Mouse (Mus musculus) CH12.LX (cell line): Measurements from ENCODE around the gene Hist1h2ae. TPM values are rescaled to one million over a fixed set of nuclear protein-coding genes. Genes with fewer than 3 reads are reported as not detected.

Source experiments
- DNase-seq: peaks from one replicate; pipeline ENCODE4 v3.0.0-alpha.2; 2013; ENCODE audit errors: extremely low read depth
- H3K27ac ChIP-seq: 2 replicates; pipeline ENCODE4 v1.5.1; 2012; ENCODE audit warnings: low read depth, mild to moderate bottlenecking, control low read depth, moderate library complexity; ENCODE audit not compliant: insufficient read depth
- H3K27me3 ChIP-seq: replicated peaks from 2 replicates; pipeline ENCODE3; 2012; ENCODE audit warnings: inconsistent platforms
- H3K36me3 ChIP-seq, 2 experiments: replicated peaks in 1 of 2; 2 replicates each; pipeline versions ENCODE3 to v1.6.1; 2012; ENCODE audit warnings: inconsistent platforms in 1 of 2, low read length in 1 of 2, mild to moderate bottlenecking in 1 of 2, mixed read lengths in 1 of 2, moderate library complexity in 1 of 2; ENCODE audit not compliant: control insufficient read depth in 1 of 2, insufficient read depth in 1 of 2
- H3K4me1 ChIP-seq, 2 experiments: 2 replicates each; pipeline ENCODE4 v1.6.1; 2012; ENCODE audit warnings: inconsistent platforms in 1 of 2, moderate library complexity in 1 of 2; ENCODE audit not compliant: insufficient read depth in 2 of 2, control insufficient read depth in 1 of 2
- H3K4me2 ChIP-seq: 2 replicates; pipeline ENCODE4 v1.6.1; 2012; ENCODE audit warnings: low read depth, mild to moderate bottlenecking, control low read depth; ENCODE audit not compliant: poor library complexity, insufficient read depth, severe bottlenecking
- H3K4me3 ChIP-seq, 3 experiments: fragments of 150-350 bp in 1 of 3; sonication (generic) in 1 of 3; replicated peaks in 1 of 3; 2 replicates each; pipeline versions ENCODE3 to v1.5.1; 2011 to 2012; ENCODE audit warnings: low read depth in 2 of 3, low read length in 2 of 3, mild to moderate bottlenecking in 2 of 3, moderate library complexity in 2 of 3, control low read depth in 1 of 3, improper control_type of control experiment in 1 of 3, inconsistent platforms in 1 of 3, mixed read lengths in 1 of 3; ENCODE audit not compliant: poor library complexity in 1 of 3
- H3K79me2 ChIP-seq: replicated peaks from 2 replicates; pipeline ENCODE4 v1.6.1; 2012; ENCODE audit warnings: mild to moderate bottlenecking, moderate library complexity; ENCODE audit not compliant: control insufficient read depth, poor library complexity, insufficient read depth, severe bottlenecking; ENCODE audit errors: extremely low read depth
- H3K9ac ChIP-seq: 2 replicates; pipeline ENCODE4 v1.6.1; 2012; ENCODE audit warnings: low read depth, mild to moderate bottlenecking, control low read depth, moderate library complexity; ENCODE audit not compliant: insufficient read depth
- H3K9me3 ChIP-seq: replicated peaks from 2 replicates; pipeline ENCODE3; 2012; ENCODE audit warnings: low read length, inconsistent platforms, mixed read lengths
- CHD1 ChIP-seq: IDR thresholded peaks from 2 replicates; pipeline ENCODE4 v1.6.1; 2012; ENCODE audit warnings: low read depth, low read length, improper control_type of control experiment, inconsistent platforms
- CHD2 ChIP-seq: IDR thresholded peaks from 2 replicates; pipeline ENCODE4 v1.6.1; 2011; ENCODE audit warnings: low read length, improper control_type of control experiment
- ELF1 ChIP-seq: IDR thresholded peaks from 2 replicates; pipeline ENCODE4 v1.6.1; 2014; ENCODE audit warnings: low read depth, mild to moderate bottlenecking, inconsistent platforms, low read length, improper control_type of control experiment
- GABPA ChIP-seq: IDR thresholded peaks from 2 replicates; pipeline ENCODE4 v1.6.1; 2012; ENCODE audit warnings: low read depth, low read length, improper control_type of control experiment, inconsistent platforms; ENCODE audit not compliant: insufficient replicate concordance
- HCFC1 ChIP-seq: IDR thresholded peaks from 2 replicates; pipeline ENCODE4 v1.6.1; 2012; ENCODE audit warnings: low read depth, mild to moderate bottlenecking, inconsistent platforms, low read length, improper control_type of control experiment
- IRF4 ChIP-seq: IDR thresholded peaks from 2 replicates; pipeline ENCODE4 v1.6.1; 2014; ENCODE audit warnings: low read depth, mild to moderate bottlenecking, inconsistent platforms, low read length, improper control_type of control experiment
- JUN ChIP-seq: IDR thresholded peaks from 2 replicates; pipeline ENCODE4 v1.6.1; 2011; ENCODE audit warnings: low read depth, mild to moderate bottlenecking, low read length, improper control_type of control experiment, moderate library complexity; ENCODE audit not compliant: insufficient read depth
- JUND ChIP-seq: conservative IDR thresholded peaks from 2 replicates; pipeline ENCODE4 v1.6.1; 2011; ENCODE audit warnings: low read depth, low read length, improper control_type of control experiment
- MAFK ChIP-seq: IDR thresholded peaks from 2 replicates; pipeline ENCODE4 v1.6.1; 2011; ENCODE audit warnings: low read length, improper control_type of control experiment; ENCODE audit not compliant: insufficient replicate concordance
- MEF2A ChIP-seq: IDR thresholded peaks from 2 replicates; pipeline ENCODE4 v1.6.1; 2014; ENCODE audit warnings: low read depth, mild to moderate bottlenecking, inconsistent platforms, low read length, improper control_type of control experiment, borderline replicate concordance
- MYC ChIP-seq: IDR thresholded peaks from 2 replicates; pipeline ENCODE4 v1.6.1; 2011; ENCODE audit warnings: low read depth, mild to moderate bottlenecking, improper control_type of control experiment, low read length
- NELFE ChIP-seq: IDR thresholded peaks from 2 replicates; pipeline ENCODE4 v1.6.1; 2011; ENCODE audit warnings: low read depth, low read length, improper control_type of control experiment
- NRF1 ChIP-seq: IDR thresholded peaks from 2 replicates; pipeline ENCODE4 v1.6.1; 2014; ENCODE audit warnings: low read depth, mild to moderate bottlenecking, inconsistent platforms, low read length, improper control_type of control experiment, moderate library complexity
- PAX5 ChIP-seq: IDR thresholded peaks from 2 replicates; pipeline ENCODE4 v1.6.1; 2012; ENCODE audit warnings: low read length, inconsistent platforms, mixed read lengths
- POLR2A ChIP-seq: IDR thresholded peaks from 2 replicates; pipeline ENCODE4 v1.6.1; 2011; ENCODE audit warnings: low read depth, mild to moderate bottlenecking, improper control_type of control experiment, low read length
- POLR2AphosphoS2 ChIP-seq: IDR thresholded peaks from 2 replicates; pipeline ENCODE4 v1.6.1; 2011; ENCODE audit warnings: low read depth, low read length, improper control_type of control experiment
- SIN3A ChIP-seq: IDR thresholded peaks from 2 replicates; pipeline ENCODE4 v1.6.1; 2012; ENCODE audit warnings: low read length, improper control_type of control experiment, inconsistent platforms
- SMC3 ChIP-seq: IDR thresholded peaks from 2 replicates; pipeline ENCODE4 v1.6.1; 2011; ENCODE audit warnings: low read depth, low read length, improper control_type of control experiment
- USF2 ChIP-seq: conservative IDR thresholded peaks from 2 replicates; pipeline ENCODE4 v1.6.1; 2011; ENCODE audit warnings: low read depth, low read length, improper control_type of control experiment
- ZMIZ1 ChIP-seq: IDR thresholded peaks from 2 replicates; pipeline ENCODE4 v1.6.1; 2012; ENCODE audit warnings: low read depth, mild to moderate bottlenecking, inconsistent platforms, low read length, improper control_type of control experiment
- dilution Hi-C: fragments of 300-500 bp; cut with MboI; formaldehyde crosslinking; loops from 2 replicates; pipeline ENCODE4 v1.14.3; 2020; ENCODE audit warnings: low sequenced_read_pairs; ENCODE audit not compliant: extremely low pct_unique_long_range_greater_than_20kb, extremely low pct_ligation_motif_present
- in situ Hi-C: fragments of 300-500 bp; cut with MboI; formaldehyde crosslinking; loops from 3 replicates; pipeline ENCODE4 v1.14.3; 2019; ENCODE audit warnings: low sequenced_read_pairs, low pct_ligation_motif_present, low pct_unique_long_range_greater_than_20kb, mixed read lengths
- polyA plus RNA-seq: library from polyadenylated mRNA; unstranded; fragments of >175 nt; gene quantifications from 2 replicates; pipeline ENCODE4 v1.2.1, GENCODE M21; 2012; ENCODE audit warnings: low read depth; ENCODE audit not compliant: insufficient read length
- total RNA-seq, 2 experiments: library from RNA; depleted of rRNA; stranded (reverse); fragments of 300-350 nt in 1 of 2; fragments of >200 nt in 1 of 2; gene quantifications; 2 replicates each; pipeline ENCODE4 v1.2.3; 2012 to 2014

Gene Hist1h2ae
- total and polyA plus RNA-seq, 3 experiments = 3.5 to 648 (median 16.3) TPM

- peak overlapping the region; percentile 23 to 47 (median 45) for H3K4me3 ChIP-seq
- peak overlapping the region; percentile 94 for H3K27ac ChIP-seq
- no peaks in the 10 kb centered on the region for H3K9me3 ChIP-seq
- peak overlapping the region; percentile 96 for H3K4me2 ChIP-seq
- H3K27me3 ChIP-seq = no peaks in the 10 kb centered on the region
- dilution Hi-C loops = no loop called here
- in situ Hi-C loops = no loop called here
- H3K9ac ChIP-seq = peak overlapping the region; percentile 98
- TF ChIP-seq NELFE (peak; percentile 67), JUND (0 out of 2 replicates have a peak, but pooled peaks have one; percentile 26), POLR2A (peak; percentile 94), HCFC1 (peak; percentile 37), ZMIZ1 (peak; percentile 95), USF2 (no peak), NRF1 (peak; percentile 42), JUN (no peak), SMC3 (peak; percentile 18; the same call in 1 of the 2 replicates), POLR2AphosphoS2 (peak; percentile 100), MEF2A (peak; percentile 65; the same call in 1 of the 2 replicates), MYC (no peak; the same call in 1 of the 2 replicates), CHD2 (peak; percentile 84), PAX5 (no peak), SIN3A (peak; percentile 85), IRF4 (peak; percentile 48; the same call in 1 of the 2 replicates), MAFK (peak; percentile 51; the same call in 1 of the 2 replicates), CHD1 (peak; percentile 69)
- TF ChIP-seq, all 38 proteins: peak for 14
- peaks cover 3 to 49% of the 10 kb centered on the region in 2 experiments for H3K4me1 ChIP-seq
- DNase-seq = peak; percentile 88
- H3K79me2 ChIP-seq = no peaks in the 10 kb centered on the region
- no peaks in the 10 kb centered on the region for H3K36me3 ChIP-seq
Observed at GRCm38 (mm10) chr13:23585029-23585441, 14.0 kb upstream of the Hist1h2ae start.

- Histone ChIP-seq H3K27me3 (no peaks in the 10 kb centered on the region), H3K4me3 (peak overlapping the region in 1 of 3 experiments; percentile 24), H3K79me2 (no peaks in the 10 kb centered on the region), H3K9ac (peak overlapping the region; percentile 98), H3K27ac (peak overlapping the region; percentile 86), H3K9me3 (no peaks in the 10 kb centered on the region), H3K36me3 (no peaks in the 10 kb centered on the region), H3K4me2 (peak overlapping the region; percentile 96), H3K4me1 (peaks cover 3 to 47% of the 10 kb centered on the region in 2 experiments)
- DNase-seq = peak; percentile 52
- dilution Hi-C loops = no loop called here
- in situ Hi-C loops = no loop called here
- TF ChIP-seq USF2 = no peak
- TF ChIP-seq NRF1 = no peak
- no peak for TF ChIP-seq GABPA
- peak; percentile 37; the same call in 1 of the 2 replicates for TF ChIP-seq ELF1
Observed at GRCm38 (mm10) chr13:23584331-23584730, 13.3 kb upstream of the Hist1h2ae start.
